Mouse (Mus musculus) G1E (cell line): ENCODE measurements around the gene Sh3pxd2a.

Experiments
- CTCF ChIP-seq: IDR thresholded peaks from 2 replicates; pipeline ENCODE4 v1.5.1; 2012; ENCODE audit warnings: low read depth, low read length, inconsistent platforms, mixed read lengths
- POLR2AphosphoS5 ChIP-seq: IDR thresholded peaks from 2 replicates; pipeline ENCODE4 v1.6.1; 2012; ENCODE audit warnings: low read depth, low read length, inconsistent platforms; ENCODE audit not compliant: insufficient replicate concordance

DNA sequence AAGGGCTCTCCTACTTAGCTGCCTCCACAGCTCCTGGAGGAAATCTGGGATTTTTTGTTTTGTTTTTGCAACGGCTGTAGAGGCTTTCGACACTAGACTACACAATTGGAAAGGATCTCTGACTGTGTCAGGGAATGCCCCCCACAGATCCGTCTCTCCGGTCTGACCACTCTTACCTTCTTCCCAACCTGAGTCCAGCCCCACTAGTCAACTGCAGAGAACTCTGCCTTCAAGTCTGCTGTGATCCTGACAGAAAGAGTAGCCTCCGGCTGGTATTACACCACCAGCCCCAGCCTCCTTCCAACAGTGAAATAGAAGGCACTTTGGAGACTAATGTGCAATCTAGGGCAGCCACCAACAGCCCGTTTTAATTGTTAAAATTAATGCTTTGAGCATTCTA is 1.5 kb downstream of the Sh3pxd2a start:
- TF ChIP-seq CTCF = no peak
- no peak for TF ChIP-seq POLR2AphosphoS5
